Mouse (Mus musculus): ENCODE data around the gene Vsnl1.

- TF ChIP-seq CTCF (IDR thresholded peaks at IDR 0.05; ENCODE audit: low read depth, low read length) (no peak), GATA2 (IDR thresholded peaks at IDR 0.05; ENCODE audit: borderline replicate concordance, low read depth, low read length) (no peak), GATA1 (IDR thresholded peaks at IDR 0.05; ENCODE audit: borderline replicate concordance, low read length) (no peak), POLR2AphosphoS5 (IDR thresholded peaks at IDR 0.05; ENCODE audit: insufficient replicate concordance, low read depth, low read length) (no peak)
Measured at GRCm38 (mm10) chr12:11349870-11350269, 86.5 kb downstream of the Vsnl1 start.

Measured in G1E (cell line).